Mouse (Mus musculus) hindbrain, embryonic 11.5 days (tissue): ENCODE data around the gene Gm14147. TPM values are rescaled to one million over a fixed set of nuclear protein-coding genes. Genes with fewer than 3 reads are reported as not detected.
"Not testable (repeated sequence)": the region's sequence is repeated elsewhere in the genome, so short reads cannot be mapped to it uniquely, and the experiment has no call there.

Source experiments
- ATAC-seq: fragments of 200-750 bp; cut with Nextera tagmentation; 2 replicates; pipeline ENCODE4 v1.8.0; 2017; ENCODE audit warnings: mild to moderate bottlenecking, moderate TSS enrichment, moderate library complexity; ENCODE audit not compliant: low FRiP score
- DNase-seq: peaks from one replicate; pipeline ENCODE4 v3.0.0-alpha.2; 2015; ENCODE audit warnings: low spot score
- H3K27ac ChIP-seq: fragments of 300-500 bp; sonication (generic); 2 replicates; pipeline ENCODE4 v1.5.1; 2014; ENCODE audit warnings: mild to moderate bottlenecking, low read depth, low read length
- H3K27me3 ChIP-seq: fragments of 300-500 bp; sonication (generic); 2 replicates; pipeline ENCODE4 v1.6.1; 2014; ENCODE audit warnings: mild to moderate bottlenecking, low read length, moderate library complexity, mixed read lengths; ENCODE audit not compliant: control insufficient read depth, insufficient read depth
- H3K36me3 ChIP-seq: fragments of 300-500 bp; sonication (generic); 2 replicates; pipeline ENCODE4 v1.6.1; 2014; ENCODE audit warnings: mild to moderate bottlenecking, low read length, moderate library complexity, mixed read lengths; ENCODE audit not compliant: control insufficient read depth, insufficient read depth
- H3K4me1 ChIP-seq: fragments of 300-500 bp; sonication (generic); replicated peaks from 2 replicates; pipeline ENCODE4 v1.6.1; 2014; ENCODE audit warnings: low read length, mixed read lengths; ENCODE audit not compliant: control insufficient read depth, insufficient read depth
- H3K4me2 ChIP-seq: fragments of 300-500 bp; sonication (generic); replicated peaks from 2 replicates; pipeline ENCODE4 v1.6.1; 2014; ENCODE audit warnings: mild to moderate bottlenecking, low read depth, low read length
- H3K4me3 ChIP-seq: fragments of 300-500 bp; sonication (generic); 2 replicates; pipeline ENCODE4 v1.5.1; 2014; ENCODE audit warnings: low read depth, low read length
- H3K9ac ChIP-seq: fragments of 300-500 bp; sonication (generic); 2 replicates; pipeline ENCODE4 v1.6.1; 2014; ENCODE audit warnings: low read depth, low read length
- H3K9me3 ChIP-seq: fragments of 300-500 bp; sonication (generic); 2 replicates; pipeline ENCODE4 v1.6.1; 2016; ENCODE audit warnings: low read length; ENCODE audit not compliant: control insufficient read depth
- WGBS: fragments of 180-500 bp; shearing (Covaris S2); extraction: QIAGEN DNeasy Blood & Tissue Kit; methylation state at CpG from one replicate; pipeline ENCODE4 v1.1.7; 2014; 5-methylcytosine and 5-hydroxymethylcytosine counted together
- polyA plus RNA-seq: library from polyadenylated mRNA; unstranded; fragments of >200 nt; fragmentation: Nextera tagmentation; extraction: Ambion mirVana; gene quantifications from 2 replicates; pipeline ENCODE4 v1.2.1, GENCODE M21; 2014

Gm14147 gene
- not detected in 2 replicates for polyA plus RNA-seq

GRCm38 (mm10) chr2:151097945-151098344, at the start of gene Gm14147:
Gene Gm14147 (plus strand): TSS chr2:151098245.
- WGBS: no CpG with 5 or more reads among the region's 3 CpGs
- DNase-seq, H3K9ac ChIP-seq, H3K36me3 ChIP-seq, ATAC-seq, H3K4me1 ChIP-seq, H3K27me3 ChIP-seq, H3K4me3 ChIP-seq, H3K9me3 ChIP-seq, H3K4me2 ChIP-seq, H3K27ac ChIP-seq: not testable (repeated sequence)

GRCm38 (mm10) chr2:151056637-151057036, 41.4 kb upstream of the Gm14147 start:
- no peak overlapping the region for H3K4me2 ChIP-seq
- H3K27me3 ChIP-seq: no peaks in the 10 kb centered on the region
- no peak overlapping the region for H3K9ac ChIP-seq
- WGBS: 69% methylated on average over 1 of the region's 1 CpGs
- H3K4me1 ChIP-seq: no peaks in the 10 kb centered on the region
- H3K27ac ChIP-seq: no peak overlapping the region
- no peak for ATAC-seq
- H3K9me3 ChIP-seq: no peaks in the 10 kb centered on the region
- H3K36me3 ChIP-seq: no peaks in the 10 kb centered on the region
- DNase-seq: no peak
- H3K4me3 ChIP-seq: no peak overlapping the region

GRCm38 (mm10) chr2:151092250-151092649, 5.8 kb upstream of the Gm14147 start, which contains the start of gene Gm14151:
Gene Gm14151 (minus strand): TSS chr2:151092350.
- ATAC-seq, H3K27me3 ChIP-seq, H3K27ac ChIP-seq: not testable (repeated sequence)

More at GRCm38 (mm10) chr2:151092250-151092649, 5.8 kb upstream of the Gm14147 start, which contains the start of gene Gm14151:
- WGBS: no CpG with 5 or more reads among the region's 3 CpGs
- H3K9ac ChIP-seq, H3K4me2 ChIP-seq, DNase-seq, H3K36me3 ChIP-seq, H3K9me3 ChIP-seq, H3K4me1 ChIP-seq, H3K4me3 ChIP-seq: not testable (repeated sequence)

Other genes starting within 250 kb of the Gm14147 start
- gene Abhd12, start 193.5 kb upstream of the Gm14147 start, polyA plus RNA-seq: 56.2 and 60.5 TPM in 2 replicates
- 66.0 and 67.5 TPM in 2 replicates for gene Gins1, start 192.8 kb upstream of the Gm14147 start, polyA plus RNA-seq
- gene Ninl, start 58.9 kb upstream of the Gm14147 start, polyA plus RNA-seq: 10.7 and 10.9 TPM in 2 replicates
- 41.8 and 42.4 TPM in 2 replicates for gene Nanp, start 58.8 kb upstream of the Gm14147 start, polyA plus RNA-seq
- gene Gm14151, start 5.9 kb upstream of the Gm14147 start, polyA plus RNA-seq: not detected in 2 replicates